Mouse (Mus musculus) forebrain, embryonic 16.5 days (tissue): ENCODE measurements at regions not wholly inside any gene's neighbourhood (a gene's known extent, or its start where the extent isn't known, plus 50 kb on each side); places are given as distances from the start of the nearest gene placed in this dataset.

Source experiments
- ATAC-seq: fragments of 200-750 bp; cut with Nextera tagmentation; 2 replicates; pipeline ENCODE4 v1.8.0; 2017; ENCODE audit warnings: mild to moderate bottlenecking, moderate library complexity
- H3K27ac ChIP-seq: fragments of 300-500 bp; sonication (generic); 2 replicates; pipeline ENCODE4 v1.5.1; 2014; ENCODE audit warnings: low read length, control low read depth
- H3K27me3 ChIP-seq: fragments of 300-500 bp; sonication (generic); replicated peaks from 2 replicates; pipeline ENCODE4 v1.6.1; 2014; ENCODE audit warnings: low read length; ENCODE audit not compliant: control insufficient read depth, insufficient read depth
- H3K36me3 ChIP-seq: fragments of 300-500 bp; sonication (generic); 2 replicates; pipeline ENCODE4 v1.6.1; 2014; ENCODE audit not compliant: control insufficient read depth, insufficient read depth
- H3K4me1 ChIP-seq: fragments of 300-500 bp; sonication (generic); replicated peaks from 2 replicates; pipeline ENCODE4 v1.6.1; 2014; ENCODE audit warnings: low read length; ENCODE audit not compliant: control insufficient read depth, insufficient read depth
- H3K4me2 ChIP-seq: fragments of 300-500 bp; sonication (generic); 2 replicates; pipeline ENCODE4 v1.6.1; 2014; ENCODE audit warnings: mild to moderate bottlenecking, low read length, control low read depth
- H3K4me3 ChIP-seq: fragments of 300-500 bp; sonication (generic); replicated peaks from 2 replicates; pipeline ENCODE4 v1.5.1; 2014; ENCODE audit warnings: mild to moderate bottlenecking, low read length, control low read depth
- H3K9ac ChIP-seq: fragments of 300-500 bp; sonication (generic); replicated peaks from 2 replicates; pipeline ENCODE4 v1.6.1; 2014; ENCODE audit warnings: low read depth, low read length, control low read depth
- H3K9me3 ChIP-seq: fragments of 300-500 bp; sonication (generic); 2 replicates; pipeline ENCODE4 v1.6.1; 2016; ENCODE audit warnings: low read length; ENCODE audit not compliant: control insufficient read depth
- WGBS: fragments of 180-500 bp; shearing (Covaris S2); extraction: QIAGEN DNeasy Blood & Tissue Kit; methylation state at CpG from one replicate; pipeline ENCODE4 v1.1.7; 2014; 5-methylcytosine and 5-hydroxymethylcytosine counted together

DNA sequence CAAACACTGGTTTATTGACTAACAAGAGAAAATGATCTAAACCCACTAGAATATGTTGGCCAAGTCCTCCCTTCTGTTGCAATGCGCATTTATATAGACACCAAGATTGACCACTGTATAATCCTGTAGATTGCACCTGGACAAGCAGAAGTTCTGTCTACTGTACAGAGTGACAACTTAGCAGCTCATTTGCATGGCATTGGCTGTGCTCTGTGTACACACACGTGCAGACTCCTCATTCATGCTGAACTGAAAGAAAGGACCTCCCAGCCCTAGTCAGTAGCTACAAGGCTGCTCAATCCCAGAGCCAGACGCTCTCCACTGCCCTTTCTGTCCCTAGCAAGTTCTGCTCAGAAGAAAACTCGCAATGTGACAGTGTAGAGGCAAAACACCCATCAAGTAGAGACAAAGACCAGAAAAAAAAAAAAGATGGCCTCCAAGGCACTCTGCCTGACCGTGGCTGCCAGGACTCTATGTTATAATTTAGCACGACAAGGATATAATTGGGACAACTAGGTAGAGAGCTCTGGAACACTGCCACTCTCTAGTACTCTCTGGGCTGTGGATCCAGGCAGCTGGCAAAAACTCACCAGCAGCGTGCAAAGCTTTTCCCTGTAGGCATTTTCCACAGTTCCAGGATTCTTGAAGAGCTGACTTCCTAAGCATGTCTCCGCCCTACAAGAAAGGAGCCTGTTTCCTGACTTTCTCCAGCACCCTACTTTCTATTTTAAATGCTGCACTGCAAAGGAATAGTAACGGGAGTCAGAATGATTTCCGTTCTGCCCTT is 108.2 kb downstream of the Akap11 start:
- no peaks in the 10 kb centered on the region for H3K9me3 ChIP-seq
- 65% methylated on average over 10 of the region's 10 CpGs for WGBS
- H3K9ac ChIP-seq, result no peak overlapping the region
- H3K4me1 ChIP-seq, result no peaks in the 10 kb centered on the region; the same call in 1 of the 2 replicates
- H3K4me3 ChIP-seq, result no peak overlapping the region
- no peak; the same call in 1 of the 2 replicates for ATAC-seq
- no peaks in the 10 kb centered on the region for H3K36me3 ChIP-seq
- H3K27me3 ChIP-seq, result no peaks in the 10 kb centered on the region
- no peak overlapping the region for H3K4me2 ChIP-seq
- H3K27ac ChIP-seq, result no peak overlapping the region

DNA sequence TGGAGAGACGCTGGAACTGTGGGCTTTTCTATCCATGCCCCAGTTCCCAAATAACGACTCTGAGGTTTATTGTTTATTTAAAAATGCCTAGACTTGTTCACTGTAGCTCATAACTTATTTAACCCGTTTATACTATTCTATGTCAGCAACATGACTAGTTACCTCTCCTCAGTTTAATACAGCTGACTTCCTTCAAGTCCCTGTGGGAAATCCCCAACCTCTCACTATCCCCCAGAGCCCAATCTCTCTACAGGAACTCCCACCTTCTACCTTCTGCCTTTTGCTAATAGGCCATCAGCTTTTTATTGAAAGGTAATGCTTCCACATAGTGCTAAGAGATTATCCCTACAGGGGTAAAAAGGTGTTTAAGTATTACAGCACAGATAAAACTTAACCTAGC is 109.5 kb downstream of the Akap11 start:
- no peak for ATAC-seq
- no peaks in the 10 kb centered on the region; the same call in 1 of the 2 replicates for H3K4me1 ChIP-seq
- H3K9ac ChIP-seq, result no peak overlapping the region
- H3K9me3 ChIP-seq, result no peaks in the 10 kb centered on the region
- H3K4me2 ChIP-seq, result no peak overlapping the region
- no peaks in the 10 kb centered on the region for H3K27me3 ChIP-seq
- no peak overlapping the region for H3K27ac ChIP-seq
- no peak overlapping the region for H3K4me3 ChIP-seq
- no peaks in the 10 kb centered on the region for H3K36me3 ChIP-seq
- WGBS, result 86% methylated on average over 3 of the region's 3 CpGs

DNA sequence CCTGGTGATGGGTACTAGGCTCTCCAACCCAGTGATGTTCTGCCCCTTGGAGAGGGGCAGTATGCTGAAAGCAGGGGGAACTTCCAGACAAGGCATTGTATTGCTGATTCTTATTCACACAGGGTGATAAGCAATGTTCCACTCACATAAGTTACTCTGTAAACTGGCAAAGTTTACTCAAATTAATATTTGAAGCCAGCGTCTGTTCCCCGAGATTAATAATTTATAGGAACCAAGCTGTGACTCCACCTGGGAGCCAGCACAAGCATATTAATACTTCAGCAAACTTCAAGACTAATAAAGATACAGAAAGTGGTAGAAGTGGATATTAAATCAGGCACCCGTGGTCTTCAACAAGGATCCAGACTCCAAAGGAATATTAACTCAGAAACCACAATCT is 114.0 kb downstream of the Akap11 start:
- Histone ChIP-seq H3K4me3 (no peak overlapping the region), H3K27me3 (no peaks in the 10 kb centered on the region), H3K9me3 (no peaks in the 10 kb centered on the region), H3K4me2 (no peak overlapping the region), H3K36me3 (no peaks in the 10 kb centered on the region), H3K27ac (no peak overlapping the region), H3K4me1 (no peaks in the 10 kb centered on the region), H3K9ac (no peak overlapping the region)
- ATAC-seq, result no peak
- 91% methylated on average over 3 of the region's 3 CpGs for WGBS

DNA sequence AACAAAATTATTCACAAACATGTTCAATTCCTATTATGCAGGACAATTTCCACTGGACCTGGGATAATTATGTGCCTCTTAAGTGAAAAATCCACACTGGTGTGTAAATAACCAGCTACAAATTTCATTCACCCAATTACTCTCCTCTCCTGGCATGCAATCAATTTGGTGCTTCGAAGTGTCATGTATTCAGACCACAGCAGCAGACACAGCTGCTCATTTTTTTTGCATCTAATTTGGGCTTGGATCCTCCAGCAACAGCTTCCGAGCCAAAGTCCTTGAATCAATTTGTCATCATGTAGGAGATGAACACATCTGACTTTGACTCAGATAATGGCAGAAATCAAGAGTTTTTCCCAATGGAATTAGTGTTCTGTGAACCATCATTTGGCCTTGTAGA is 113.1 kb upstream of the Tnfsf11 start:
- ATAC-seq, result no peak
- no peaks in the 10 kb centered on the region for H3K36me3 ChIP-seq
- H3K4me1 ChIP-seq, result no peaks in the 10 kb centered on the region
- H3K9ac ChIP-seq, result no peak overlapping the region
- WGBS, result 19% methylated on average over 2 of the region's 2 CpGs
- H3K9me3 ChIP-seq, result no peaks in the 10 kb centered on the region
- H3K27me3 ChIP-seq, result no peaks in the 10 kb centered on the region
- H3K27ac ChIP-seq, result no peak overlapping the region
- H3K4me3 ChIP-seq, result no peak overlapping the region
- H3K4me2 ChIP-seq, result no peak overlapping the region

DNA sequence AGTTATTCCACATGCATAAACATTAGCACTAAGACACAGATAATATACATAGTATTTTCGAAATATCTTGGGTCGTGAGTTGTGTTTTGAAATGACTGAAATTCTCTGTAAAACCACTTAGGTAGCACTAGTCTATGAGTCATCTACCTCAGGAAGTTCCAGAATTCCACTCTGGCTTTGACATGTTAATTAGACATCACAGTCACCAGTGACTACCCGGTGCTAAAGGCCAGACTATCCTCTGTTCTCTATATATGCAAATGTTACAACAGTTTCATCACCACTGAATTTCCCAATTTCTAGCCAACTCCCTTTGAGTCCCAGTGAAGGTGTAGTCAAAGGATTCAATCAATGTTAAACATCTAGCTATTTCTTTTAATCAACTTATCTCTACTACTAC is 112.3 kb upstream of the Tnfsf11 start:
- H3K4me2 ChIP-seq, result no peak overlapping the region
- no peaks in the 10 kb centered on the region for H3K27me3 ChIP-seq
- H3K9me3 ChIP-seq, result no peaks in the 10 kb centered on the region
- no peak overlapping the region for H3K4me3 ChIP-seq
- no peak overlapping the region for H3K27ac ChIP-seq
- WGBS, result 68% methylated on average over 3 of the region's 3 CpGs
- ATAC-seq, result no peak
- H3K4me1 ChIP-seq, result no peaks in the 10 kb centered on the region
- no peak overlapping the region for H3K9ac ChIP-seq
- H3K36me3 ChIP-seq, result no peaks in the 10 kb centered on the region

DNA sequence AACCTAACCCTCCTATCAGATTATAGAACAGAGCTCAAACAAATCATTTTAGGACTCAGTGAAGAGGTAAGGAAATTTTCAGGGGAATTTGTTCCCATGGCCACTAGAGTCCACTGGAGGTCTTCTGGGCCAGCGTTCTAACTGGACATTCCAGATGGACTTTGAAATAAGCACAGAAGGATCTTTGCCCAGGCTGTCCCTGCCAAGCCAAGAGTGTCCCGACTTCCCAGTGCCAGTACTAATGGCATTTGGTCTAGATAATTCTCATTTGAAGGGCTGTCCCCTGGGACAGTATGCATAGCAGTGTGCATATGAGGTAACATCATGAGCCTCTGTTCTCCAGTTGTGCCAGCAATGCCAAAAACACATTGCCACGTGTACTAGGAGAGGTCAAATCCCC is 97.7 kb upstream of the Tnfsf11 start:
- H3K9ac ChIP-seq, result no peak overlapping the region
- no peaks in the 10 kb centered on the region for H3K36me3 ChIP-seq
- H3K4me3 ChIP-seq, result no peak overlapping the region
- no peak for ATAC-seq
- no peak overlapping the region for H3K27ac ChIP-seq
- H3K27me3 ChIP-seq, result no peaks in the 10 kb centered on the region
- no peaks in the 10 kb centered on the region for H3K4me1 ChIP-seq
- WGBS, result 77% methylated on average over 3 of the region's 3 CpGs
- no peak overlapping the region for H3K4me2 ChIP-seq
- H3K9me3 ChIP-seq, result no peaks in the 10 kb centered on the region

DNA sequence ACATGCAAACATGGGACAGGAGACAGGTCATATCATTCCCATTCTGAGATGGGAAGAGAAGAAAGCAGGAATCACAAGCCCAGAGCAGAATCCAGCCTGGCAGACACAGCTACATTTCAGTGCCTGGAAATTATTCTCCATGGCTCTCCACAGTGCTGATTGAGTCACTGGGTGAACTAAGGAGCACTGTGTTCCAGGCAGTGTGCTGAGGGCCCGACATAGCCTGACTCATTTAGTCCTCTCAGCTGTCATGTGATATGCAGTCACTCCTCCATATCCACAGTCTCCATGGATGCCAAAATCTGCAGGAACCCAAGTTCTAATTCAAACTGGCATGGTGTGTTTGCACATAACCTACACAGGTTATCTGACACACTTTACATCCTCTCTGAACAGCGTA is 90.1 kb upstream of the Tnfsf11 start:
- Histone ChIP-seq H3K27ac (no peak overlapping the region), H3K9ac (no peak overlapping the region), H3K36me3 (no peaks in the 10 kb centered on the region), H3K4me1 (no peaks in the 10 kb centered on the region), H3K27me3 (no peaks in the 10 kb centered on the region), H3K4me2 (no peak overlapping the region), H3K9me3 (no peaks in the 10 kb centered on the region), H3K4me3 (no peak overlapping the region)
- WGBS, result 80% methylated on average over 2 of the region's 2 CpGs
- ATAC-seq, result no peak

DNA sequence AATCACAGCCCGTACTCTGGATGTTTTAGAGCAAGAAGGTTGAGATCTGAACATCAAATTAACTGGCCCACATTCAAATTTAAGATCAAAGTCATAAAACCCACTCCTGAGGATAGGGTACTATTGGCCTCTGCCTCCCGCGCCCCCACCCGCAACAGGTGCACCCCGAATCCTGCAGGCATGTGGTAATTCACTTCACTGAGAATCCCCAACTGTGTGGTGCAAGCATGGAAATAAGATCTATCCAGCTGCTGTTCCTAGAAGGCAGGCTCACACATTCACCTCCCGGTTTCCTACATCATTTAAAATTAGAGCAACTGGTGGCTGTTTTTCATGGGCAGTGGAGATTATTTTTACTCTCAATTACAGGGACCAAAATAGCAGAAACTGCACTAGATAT is 87.8 kb upstream of the Tnfsf11 start:
- Histone ChIP-seq H3K36me3 (no peaks in the 10 kb centered on the region), H3K27ac (no peak overlapping the region), H3K4me2 (no peak overlapping the region), H3K27me3 (no peaks in the 10 kb centered on the region), H3K4me1 (no peaks in the 10 kb centered on the region), H3K9me3 (no peaks in the 10 kb centered on the region), H3K4me3 (no peak overlapping the region), H3K9ac (no peak overlapping the region)
- 96% methylated on average over 6 of the region's 6 CpGs for WGBS
- no peak for ATAC-seq

DNA sequence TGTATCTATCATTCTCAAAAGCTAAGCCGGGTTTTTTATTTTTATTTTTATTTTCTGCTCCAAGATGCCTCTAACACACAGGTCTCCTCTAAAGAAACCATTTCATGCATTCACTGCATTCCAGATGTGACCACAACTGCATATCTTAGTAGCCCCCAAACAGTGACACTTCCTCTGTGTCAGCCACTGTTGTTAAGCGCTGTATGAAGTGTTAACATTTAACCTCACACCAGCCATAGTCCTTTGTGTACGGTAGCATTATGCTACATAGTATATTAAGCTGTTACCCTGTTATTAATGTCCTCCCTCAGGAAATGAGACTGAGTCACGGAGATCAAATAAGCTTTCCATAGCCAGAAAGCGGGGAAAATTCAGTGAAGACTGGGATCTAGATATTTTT is 79.2 kb upstream of the Tnfsf11 start:
- H3K4me3 ChIP-seq, result no peak overlapping the region

DNA sequence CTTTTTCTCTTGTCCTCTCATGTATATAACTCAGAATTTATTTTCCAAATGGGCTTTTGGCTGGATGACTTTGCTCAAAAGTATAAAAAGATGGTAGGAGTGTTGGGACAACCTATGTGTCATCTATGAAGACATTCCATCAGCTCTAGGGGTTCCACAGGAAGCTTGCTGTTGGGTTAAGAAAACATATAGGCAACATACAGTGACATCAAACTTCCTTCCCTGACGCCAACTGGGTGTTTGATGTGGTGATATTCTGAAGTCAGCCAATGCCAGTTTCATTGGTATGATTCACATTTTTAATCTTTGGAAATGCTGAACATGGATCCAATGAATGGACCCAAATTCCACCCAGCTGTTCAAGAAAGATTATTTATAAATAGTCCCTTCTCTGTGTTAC is 76.5 kb upstream of the Tnfsf11 start:
- H3K9me3 ChIP-seq, result no peaks in the 10 kb centered on the region
- H3K27ac ChIP-seq, result no peak overlapping the region
- 86% methylated on average over 1 of the region's 1 CpGs for WGBS
- no peak for ATAC-seq
- no peaks in the 10 kb centered on the region for H3K36me3 ChIP-seq
- H3K4me2 ChIP-seq, result no peak overlapping the region
- H3K9ac ChIP-seq, result no peak overlapping the region
- no peaks in the 10 kb centered on the region for H3K27me3 ChIP-seq
- H3K4me3 ChIP-seq, result no peak overlapping the region
- peaks cover 11% of the 10 kb centered on the region for H3K4me1 ChIP-seq

More for the DNA sequence above, 79.2 kb upstream of the Tnfsf11 start:
- Histone ChIP-seq H3K9me3 (no peaks in the 10 kb centered on the region), H3K36me3 (no peaks in the 10 kb centered on the region), H3K4me1 (peaks cover 11% of the 10 kb centered on the region), H3K9ac (no peak overlapping the region), H3K27ac (no peak overlapping the region), H3K4me2 (no peak overlapping the region), H3K27me3 (no peaks in the 10 kb centered on the region)
- WGBS, result 92% methylated on average over 5 of the region's 5 CpGs
- no peak for ATAC-seq
